Mouse (Mus musculus) liver, embryonic 14.5 days (tissue): ENCODE measurements around the gene Scn7a.

Source experiments
- CTCF ChIP-seq: IDR thresholded peaks from 2 replicates; pipeline ENCODE4 v1.5.1; 2016; ENCODE audit warnings: antibody characterized with exemption, low read depth, control low read depth
- EP300 ChIP-seq: IDR thresholded peaks from 2 replicates; pipeline ENCODE4 v1.6.1; 2016; ENCODE audit warnings: antibody characterized with exemption, low read depth

DNA sequence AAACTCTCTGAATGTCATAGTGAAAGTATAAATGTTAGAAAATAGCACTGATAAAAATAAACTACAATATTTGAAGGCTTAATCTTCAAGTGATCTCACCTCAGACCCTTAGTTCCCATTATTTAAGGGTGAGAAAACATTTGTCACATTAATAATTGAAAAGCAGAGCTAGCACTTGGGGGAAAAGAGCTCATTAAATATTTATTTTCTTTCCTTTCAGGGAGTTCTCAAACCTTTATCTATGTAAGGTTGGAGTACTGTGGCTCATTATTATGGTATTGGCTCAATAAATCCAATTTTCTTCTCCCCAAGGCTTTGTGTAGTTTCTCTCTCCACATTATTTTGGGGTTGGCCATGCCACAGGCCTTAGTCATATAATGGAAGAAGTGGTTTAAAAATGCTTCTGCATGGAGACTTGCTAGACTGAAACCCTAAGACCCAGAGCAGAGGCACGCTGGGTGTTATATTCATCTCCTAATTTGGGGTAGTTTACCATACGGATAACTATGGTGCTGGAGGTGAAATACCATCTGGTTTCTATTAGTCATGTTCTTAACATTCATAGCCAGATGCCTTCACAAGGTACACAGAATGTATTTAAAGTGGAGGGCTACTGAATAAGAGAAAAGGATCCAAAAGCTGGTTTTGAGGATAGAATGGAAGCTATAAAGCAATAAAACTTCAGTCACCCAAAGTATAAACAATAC, 57.7 kb downstream of the Scn7a start:
- TF ChIP-seq CTCF, result no peak
- TF ChIP-seq EP300, result no peak
